Mouse (Mus musculus) WW6 (cell line): ENCODE measurements around the gene Slc25a21.

Source experiments
- DNase-seq: peaks from one replicate; pipeline ENCODE4 v3.0.0-alpha.2; 2013; ENCODE audit warnings: low read depth, low spot score

The Slc25a21 gene

DNA sequence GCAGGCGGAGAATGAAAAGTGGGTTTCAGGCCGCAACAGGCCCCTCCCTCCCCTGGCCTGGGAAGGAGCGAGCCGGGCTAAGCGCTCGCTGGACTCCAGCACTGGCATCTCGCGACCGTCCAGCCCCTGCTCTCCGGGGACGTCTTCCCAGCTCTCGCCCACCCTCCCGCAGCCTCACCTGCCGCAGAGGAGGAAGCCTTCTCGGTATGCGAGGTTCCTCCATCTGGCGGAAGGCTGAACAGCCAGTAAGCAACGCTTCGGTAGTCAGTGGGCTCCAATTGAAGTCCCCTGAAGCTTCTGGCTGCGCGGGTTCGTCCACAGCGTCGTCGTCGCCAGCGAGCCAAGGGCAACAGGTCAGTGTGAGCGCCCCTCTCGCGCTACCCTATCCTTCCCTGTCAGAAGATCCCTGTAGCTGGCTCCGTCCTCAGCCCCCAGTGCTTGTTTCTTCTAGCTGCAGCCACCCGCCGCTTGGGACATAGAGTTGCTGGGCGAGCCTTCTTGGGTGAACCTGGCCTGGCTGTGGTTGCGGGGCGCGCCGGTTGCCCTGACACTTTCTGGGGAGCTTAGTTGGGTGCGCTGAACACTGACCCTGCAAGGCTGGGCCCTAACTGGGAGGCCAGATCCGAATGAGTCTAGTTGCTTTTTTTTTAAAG lies 505.7 kb downstream of the Slc25a21 start, which contains the start of gene Pax9:
Gene Pax9, plus strand, starts transcription at position 341 of the 653 bp plus-strand sequence.
- no peak for DNase-seq

DNA sequence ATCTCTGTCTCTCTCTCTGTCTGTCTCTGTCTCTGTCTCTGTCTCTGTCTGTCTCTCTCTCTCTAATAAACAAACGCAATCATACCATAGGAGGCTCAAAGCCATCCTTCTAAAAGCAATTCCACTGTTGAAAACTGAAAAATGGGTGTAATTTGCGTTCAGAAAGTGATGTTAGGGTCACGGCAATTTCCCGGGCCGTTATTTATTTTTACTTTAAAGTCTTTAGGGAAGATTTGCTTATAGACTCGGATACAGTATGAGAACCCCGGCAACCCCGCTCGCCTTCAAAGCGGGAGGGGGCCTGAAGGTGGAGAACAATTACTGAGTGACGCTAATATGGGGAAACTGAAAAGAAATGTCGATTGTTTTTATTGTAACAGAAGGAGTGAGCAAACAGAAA lies 506.3 kb downstream of the Slc25a21 start:
- no peak for DNase-seq

- no peak for DNase-seq
These were observed 506.9 kb downstream of the Slc25a21 start for GRCm38 (mm10) chr12:56690366-56690765.

DNA sequence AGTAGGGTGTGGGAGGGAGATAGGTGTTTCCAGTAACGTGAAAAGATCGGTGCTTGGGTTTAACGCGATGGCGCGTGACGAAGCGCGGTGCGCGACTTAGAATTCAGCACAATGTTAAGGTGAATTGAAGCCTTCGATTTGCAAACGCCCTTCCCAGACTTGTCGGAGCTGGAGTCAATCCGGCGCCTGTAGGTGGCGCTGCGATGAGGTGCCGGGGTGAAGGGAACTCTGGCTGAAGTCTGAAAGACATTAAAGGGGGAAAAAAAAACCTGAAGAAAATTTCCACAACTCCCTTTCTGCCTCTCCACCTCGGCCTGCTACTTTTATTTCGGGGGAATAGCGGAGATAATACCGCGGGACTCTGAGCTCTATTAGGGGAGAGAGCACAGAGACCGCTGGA lies 507.5 kb downstream of the Slc25a21 start:
- DNase-seq = no peak

- DNase-seq = no peak
These were observed 507.9 kb downstream of the Slc25a21 start for GRCm38 (mm10) chr12:56689331-56689730.

DNA sequence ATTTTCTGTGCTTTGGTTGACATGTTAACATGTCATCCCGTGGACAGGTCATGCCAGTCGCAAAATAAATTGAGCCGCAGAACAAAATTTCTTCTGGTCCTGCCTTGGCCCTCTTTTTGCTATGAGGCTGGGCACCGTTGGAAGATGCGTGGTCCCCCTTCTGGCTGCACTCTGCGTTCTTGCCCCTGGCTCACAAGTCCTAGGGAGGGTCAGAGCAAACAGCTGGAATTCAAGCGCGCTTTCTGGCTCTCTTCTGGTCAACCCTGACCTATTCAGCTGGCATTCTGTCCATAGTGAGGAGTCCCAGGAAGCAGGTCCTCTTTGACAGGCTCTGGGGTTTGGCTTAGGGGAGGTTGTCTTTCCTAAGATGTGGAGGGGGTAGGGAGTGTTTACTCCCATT lies 508.4 kb downstream of the Slc25a21 start:
- no peak for DNase-seq

GRCm38 (mm10) chr12:56688482-56688840 lies 508.8 kb downstream of the Slc25a21 start:
- DNase-seq = no peak

- no peak for DNase-seq
These were observed 509.4 kb downstream of the Slc25a21 start for GRCm38 (mm10) chr12:56687640-56688481.

DNA sequence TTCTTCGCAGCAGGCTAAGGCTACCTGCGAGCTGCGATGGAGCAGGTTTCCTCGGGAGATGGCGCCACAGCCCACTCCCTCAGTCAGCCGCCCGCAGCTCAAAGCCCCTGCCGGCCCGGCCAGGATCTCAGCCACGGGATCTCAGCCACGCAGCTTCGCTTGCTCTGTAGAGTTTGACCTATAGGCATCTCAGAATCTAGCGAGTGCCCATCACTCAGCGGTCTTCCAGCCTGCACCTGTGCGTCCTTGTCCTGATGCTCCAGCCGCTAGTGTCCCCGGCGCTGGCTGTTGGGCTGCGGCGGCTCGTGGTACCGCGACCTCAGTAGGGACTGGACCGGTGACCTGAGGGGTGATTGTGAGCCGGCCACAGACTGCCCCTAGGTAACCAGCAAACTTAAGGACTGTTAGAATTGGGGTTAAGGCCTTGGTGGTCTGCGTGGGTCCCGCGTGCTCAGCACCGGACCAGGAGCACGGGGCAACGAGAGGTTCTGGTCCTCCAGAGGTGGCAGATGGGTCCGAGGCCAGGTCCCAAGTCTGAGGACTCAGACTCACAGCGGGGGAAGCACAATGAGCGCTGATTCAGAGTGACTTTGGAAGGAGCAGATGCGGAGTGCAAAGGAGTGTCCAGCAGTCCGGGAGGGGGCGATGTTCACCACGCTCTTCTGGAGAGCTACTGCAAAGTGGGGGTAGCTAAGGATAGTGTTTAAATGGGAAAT lies 516.0 kb downstream of the Slc25a21 start:
- no peak for DNase-seq

GRCm38 (mm10) chr12:56677620-56678019 lies 519.7 kb downstream of the Slc25a21 start:
- DNase-seq = no peak

- no peak for DNase-seq
These were observed 522.5 kb downstream of the Slc25a21 start for GRCm38 (mm10) chr12:56674726-56675125.

DNA sequence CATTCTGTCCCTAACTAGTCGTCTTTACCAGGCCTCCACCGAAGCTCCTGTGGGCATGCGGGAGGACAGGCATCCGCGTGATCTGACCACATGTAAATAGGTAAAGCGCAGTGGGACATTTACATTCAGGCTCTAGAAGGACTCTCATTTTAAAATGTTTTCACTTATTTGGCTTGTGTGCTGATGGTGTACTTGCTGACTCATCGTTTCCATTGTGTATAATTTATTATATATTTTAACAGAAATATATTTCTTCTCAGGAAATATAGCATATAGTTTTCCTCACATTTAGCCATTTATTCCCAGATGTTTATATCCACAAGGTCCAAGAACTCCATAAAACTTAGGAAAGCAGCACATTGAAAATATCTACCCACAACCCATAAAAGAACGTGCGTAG lies 526.5 kb downstream of the Slc25a21 start:
- DNase-seq = no peak

DNA sequence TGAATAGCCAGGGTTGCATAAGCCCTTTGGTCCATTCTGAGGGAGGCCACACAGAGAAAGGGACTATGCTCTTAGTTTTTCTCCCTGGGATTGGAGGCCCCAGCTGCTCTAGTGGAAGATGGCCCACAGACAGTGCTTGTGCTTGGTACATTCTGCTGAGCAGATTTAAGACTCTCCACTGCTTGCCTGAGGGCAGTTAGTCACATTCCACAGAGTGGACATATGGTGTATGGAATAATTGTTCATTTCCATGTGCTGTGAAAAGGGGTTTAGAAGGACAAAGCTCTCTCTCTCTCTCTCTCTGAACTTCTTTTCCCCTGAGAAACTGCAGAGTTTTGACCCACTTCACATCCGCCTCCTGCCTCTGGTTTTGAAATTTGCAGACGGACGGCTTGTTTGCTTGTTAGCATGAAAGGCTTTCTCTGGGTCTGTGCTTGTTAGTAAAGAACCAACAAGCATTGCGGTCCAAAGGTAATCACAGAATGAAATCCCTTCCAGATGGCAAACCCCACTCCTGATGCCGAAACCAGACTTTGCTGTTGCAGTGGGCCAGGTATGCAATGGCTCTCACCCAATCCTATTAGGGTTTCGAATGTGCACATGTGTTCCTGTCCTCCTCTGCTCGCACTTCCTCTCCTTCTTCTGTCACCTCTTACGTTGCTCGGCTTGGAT lies 527.7 kb downstream of the Slc25a21 start:
- no peak for DNase-seq
